Mouse (Mus musculus) kidney, embryonic 14.5 days (tissue): ENCODE measurements at regions not wholly inside any gene's neighbourhood (a gene's known extent, or its start where the extent isn't known, plus 50 kb on each side); places are given as distances from the start of the nearest gene placed in this dataset.

Experiments
- ATAC-seq: fragments of 200-750 bp; cut with Nextera tagmentation; 2 replicates; pipeline ENCODE4 v1.8.0; 2017; ENCODE audit warnings: moderate number of reproducible peaks, mild to moderate bottlenecking, moderate TSS enrichment, moderate library complexity; ENCODE audit not compliant: low FRiP score, low TSS enrichment
- H3K27ac ChIP-seq: fragments of 300-500 bp; sonication (generic); 2 replicates; pipeline ENCODE4 v1.5.1; 2014; ENCODE audit warnings: low read depth, mild to moderate bottlenecking, low read length, moderate library complexity, mixed read lengths
- H3K27me3 ChIP-seq: fragments of 300-500 bp; sonication (generic); 2 replicates; pipeline ENCODE4 v1.6.1; 2014; ENCODE audit warnings: mild to moderate bottlenecking, low read length; ENCODE audit not compliant: control insufficient read depth, insufficient read depth
- H3K36me3 ChIP-seq: fragments of 300-500 bp; sonication (generic); 2 replicates; pipeline ENCODE4 v1.6.1; 2014; ENCODE audit warnings: low read length, mixed read lengths; ENCODE audit not compliant: control insufficient read depth, insufficient read depth
- H3K4me1 ChIP-seq: fragments of 300-500 bp; sonication (generic); 2 replicates; pipeline ENCODE4 v1.6.1; 2014; ENCODE audit warnings: low read length, mixed read lengths; ENCODE audit not compliant: control insufficient read depth, insufficient read depth
- H3K4me2 ChIP-seq: fragments of 300-500 bp; sonication (generic); replicated peaks from 2 replicates; pipeline ENCODE4 v1.6.1; 2014; ENCODE audit warnings: low read depth, mild to moderate bottlenecking, low read length
- H3K4me3 ChIP-seq: fragments of 300-500 bp; sonication (generic); 2 replicates; pipeline ENCODE4 v1.5.1; 2014; ENCODE audit warnings: mild to moderate bottlenecking, low read length
- H3K9ac ChIP-seq: fragments of 300-500 bp; sonication (generic); 2 replicates; pipeline ENCODE4 v1.6.1; 2014; ENCODE audit warnings: low read depth, mild to moderate bottlenecking, low read length, moderate library complexity
- H3K9me3 ChIP-seq: fragments of 300-500 bp; sonication (generic); 2 replicates; pipeline ENCODE4 v1.6.1; 2016; ENCODE audit warnings: low read length; ENCODE audit not compliant: control insufficient read depth
- WGBS: fragments of 180-500 bp; shearing (Covaris S2); extraction: QIAGEN DNeasy Blood & Tissue Kit; methylation state at CpG from one replicate; pipeline ENCODE4 v1.1.7; 2014; 5-methylcytosine and 5-hydroxymethylcytosine counted together

- WGBS, result 76% methylated on average over 3 of the region's 3 CpGs
- Histone ChIP-seq H3K4me2 (no peak overlapping the region), H3K9ac (no peak overlapping the region), H3K27me3 (no peaks in the 10 kb centered on the region), H3K4me3 (no peak overlapping the region), H3K36me3 (no peaks in the 10 kb centered on the region), H3K27ac (no peak overlapping the region), H3K9me3 (no peaks in the 10 kb centered on the region), H3K4me1 (no peaks in the 10 kb centered on the region)
- ATAC-seq, result no peak
Observed at GRCm38 (mm10) chr3:70097813-70098212, 90.4 kb downstream of the Otol1 start.

GRCm38 (mm10) chr3:70102091-70102490, 94.7 kb downstream of the Otol1 start:
- no peaks in the 10 kb centered on the region for H3K36me3 ChIP-seq
- no peak overlapping the region for H3K4me2 ChIP-seq
- H3K4me3 ChIP-seq, result no peak overlapping the region
- H3K27ac ChIP-seq, result no peak overlapping the region
- H3K9me3 ChIP-seq, result no peaks in the 10 kb centered on the region
- 43% methylated on average over 7 of the region's 7 CpGs for WGBS
- H3K27me3 ChIP-seq, result no peaks in the 10 kb centered on the region
- H3K9ac ChIP-seq, result no peak overlapping the region
- no peak for ATAC-seq
- H3K4me1 ChIP-seq, result no peaks in the 10 kb centered on the region

- ATAC-seq, result peak; percentile 67; the same call in 1 of the 2 replicates
- H3K36me3 ChIP-seq, result no peaks in the 10 kb centered on the region
- no peak overlapping the region for H3K27ac ChIP-seq
- H3K4me1 ChIP-seq, result no peaks in the 10 kb centered on the region
- no peaks in the 10 kb centered on the region for H3K27me3 ChIP-seq
- WGBS, result 49% methylated on average over 9 of the region's 10 CpGs
- H3K9ac ChIP-seq, result no peak overlapping the region
- no peaks in the 10 kb centered on the region for H3K9me3 ChIP-seq
- H3K4me2 ChIP-seq, result no peak overlapping the region
- no peak overlapping the region for H3K4me3 ChIP-seq
Observed at GRCm38 (mm10) chr3:70102593-70103213, 95.3 kb downstream of the Otol1 start.

GRCm38 (mm10) chr3:70103983-70104827, 96.8 kb downstream of the Otol1 start:
- Histone ChIP-seq H3K4me2 (peak overlapping the region; percentile 70), H3K4me3 (peak overlapping the region; percentile 39), H3K27me3 (no peaks in the 10 kb centered on the region), H3K4me1 (no peaks in the 10 kb centered on the region), H3K9me3 (no peaks in the 10 kb centered on the region), H3K9ac (peak overlapping the region; percentile 51), H3K36me3 (no peaks in the 10 kb centered on the region), H3K27ac (no peak overlapping the region)
- ATAC-seq, result peak; percentile 40; the same call in 1 of the 2 replicates
- 7% methylated on average over 21 of the region's 21 CpGs for WGBS

GRCm38 (mm10) chr3:70104828-70105399, 97.5 kb downstream of the Otol1 start:
- peak; percentile 50; the same call in 1 of the 2 replicates for ATAC-seq
- Histone ChIP-seq H3K4me1 (no peaks in the 10 kb centered on the region), H3K4me3 (peak overlapping the region; percentile 39), H3K9ac (peak overlapping the region; percentile 51), H3K4me2 (peak overlapping the region; percentile 70), H3K27ac (no peak overlapping the region), H3K36me3 (no peaks in the 10 kb centered on the region), H3K27me3 (no peaks in the 10 kb centered on the region), H3K9me3 (no peaks in the 10 kb centered on the region)
- 15% methylated on average over 7 of the region's 7 CpGs for WGBS

- H3K4me3 ChIP-seq, result no peak overlapping the region
- no peaks in the 10 kb centered on the region for H3K27me3 ChIP-seq
- no peaks in the 10 kb centered on the region for H3K4me1 ChIP-seq
- no peaks in the 10 kb centered on the region for H3K9me3 ChIP-seq
- no peak overlapping the region for H3K4me2 ChIP-seq
- no peak for ATAC-seq
- H3K27ac ChIP-seq, result no peak overlapping the region
- no peaks in the 10 kb centered on the region for H3K36me3 ChIP-seq
- WGBS, result 46% methylated on average over 1 of the region's 1 CpGs
- no peak overlapping the region for H3K9ac ChIP-seq
Observed at GRCm38 (mm10) chr3:70105561-70105960, 98.1 kb downstream of the Otol1 start.

- H3K4me3 ChIP-seq, result no peak overlapping the region
- H3K27me3 ChIP-seq, result no peaks in the 10 kb centered on the region
- WGBS, result 62% methylated on average over 2 of the region's 2 CpGs
- ATAC-seq, result no peak
- no peak overlapping the region for H3K27ac ChIP-seq
- H3K36me3 ChIP-seq, result no peaks in the 10 kb centered on the region
- no peaks in the 10 kb centered on the region for H3K4me1 ChIP-seq
- no peaks in the 10 kb centered on the region for H3K9me3 ChIP-seq
- H3K9ac ChIP-seq, result no peak overlapping the region
- no peak overlapping the region for H3K4me2 ChIP-seq
Observed at GRCm38 (mm10) chr3:70106141-70106540, 98.7 kb downstream of the Otol1 start.

- H3K27me3 ChIP-seq, result no peaks in the 10 kb centered on the region
- no peaks in the 10 kb centered on the region for H3K9me3 ChIP-seq
- H3K4me3 ChIP-seq, result no peak overlapping the region
- no peak overlapping the region for H3K9ac ChIP-seq
- H3K27ac ChIP-seq, result no peak overlapping the region
- no peak for ATAC-seq
- H3K4me1 ChIP-seq, result no peaks in the 10 kb centered on the region
- 58% methylated on average over 1 of the region's 1 CpGs for WGBS
- H3K4me2 ChIP-seq, result no peak overlapping the region
- H3K36me3 ChIP-seq, result no peaks in the 10 kb centered on the region
Observed at GRCm38 (mm10) chr3:70126212-70126611, 118.8 kb downstream of the Otol1 start.
